Mouse (Mus musculus) CH12.LX (cell line): ENCODE data around the gene Tmem238l. TPM values are rescaled to one million over a fixed set of nuclear protein-coding genes. Genes with fewer than 3 reads are reported as not detected.

Experiments
- DNase-seq: peaks from one replicate; pipeline ENCODE4 v3.0.0-alpha.2; 2013; ENCODE audit errors: extremely low read depth
- H3K27ac ChIP-seq: 2 replicates; pipeline ENCODE4 v1.5.1; 2012; ENCODE audit warnings: low read depth, mild to moderate bottlenecking, control low read depth, moderate library complexity; ENCODE audit not compliant: insufficient read depth
- H3K27me3 ChIP-seq: replicated peaks from 2 replicates; pipeline ENCODE3; 2012; ENCODE audit warnings: inconsistent platforms
- H3K36me3 ChIP-seq, 2 experiments: replicated peaks in 1 of 2; 2 replicates each; pipeline versions ENCODE3 to v1.6.1; 2012; ENCODE audit warnings: inconsistent platforms in 1 of 2, low read length in 1 of 2, mild to moderate bottlenecking in 1 of 2, mixed read lengths in 1 of 2, moderate library complexity in 1 of 2; ENCODE audit not compliant: control insufficient read depth in 1 of 2, insufficient read depth in 1 of 2
- H3K4me1 ChIP-seq, 2 experiments: 2 replicates each; pipeline ENCODE4 v1.6.1; 2012; ENCODE audit warnings: inconsistent platforms in 1 of 2, moderate library complexity in 1 of 2; ENCODE audit not compliant: insufficient read depth in 2 of 2, control insufficient read depth in 1 of 2
- H3K4me2 ChIP-seq: 2 replicates; pipeline ENCODE4 v1.6.1; 2012; ENCODE audit warnings: low read depth, mild to moderate bottlenecking, control low read depth; ENCODE audit not compliant: poor library complexity, insufficient read depth, severe bottlenecking
- H3K4me3 ChIP-seq, 3 experiments: fragments of 150-350 bp in 1 of 3; sonication (generic) in 1 of 3; replicated peaks in 1 of 3; 2 replicates each; pipeline versions ENCODE3 to v1.5.1; 2011 to 2012; ENCODE audit warnings: low read depth in 2 of 3, low read length in 2 of 3, mild to moderate bottlenecking in 2 of 3, moderate library complexity in 2 of 3, control low read depth in 1 of 3, improper control_type of control experiment in 1 of 3, inconsistent platforms in 1 of 3, mixed read lengths in 1 of 3; ENCODE audit not compliant: poor library complexity in 1 of 3
- H3K79me2 ChIP-seq: replicated peaks from 2 replicates; pipeline ENCODE4 v1.6.1; 2012; ENCODE audit warnings: mild to moderate bottlenecking, moderate library complexity; ENCODE audit not compliant: control insufficient read depth, poor library complexity, insufficient read depth, severe bottlenecking; ENCODE audit errors: extremely low read depth
- H3K9ac ChIP-seq: 2 replicates; pipeline ENCODE4 v1.6.1; 2012; ENCODE audit warnings: low read depth, mild to moderate bottlenecking, control low read depth, moderate library complexity; ENCODE audit not compliant: insufficient read depth
- H3K9me3 ChIP-seq: replicated peaks from 2 replicates; pipeline ENCODE3; 2012; ENCODE audit warnings: low read length, inconsistent platforms, mixed read lengths
- HCFC1 ChIP-seq: IDR thresholded peaks from 2 replicates; pipeline ENCODE4 v1.6.1; 2012; ENCODE audit warnings: low read depth, mild to moderate bottlenecking, inconsistent platforms, low read length, improper control_type of control experiment
- IRF4 ChIP-seq: IDR thresholded peaks from 2 replicates; pipeline ENCODE4 v1.6.1; 2014; ENCODE audit warnings: low read depth, mild to moderate bottlenecking, inconsistent platforms, low read length, improper control_type of control experiment
- JUN ChIP-seq: IDR thresholded peaks from 2 replicates; pipeline ENCODE4 v1.6.1; 2011; ENCODE audit warnings: low read depth, mild to moderate bottlenecking, low read length, improper control_type of control experiment, moderate library complexity; ENCODE audit not compliant: insufficient read depth
- KAT2A ChIP-seq: IDR thresholded peaks from 2 replicates; pipeline ENCODE4 v1.6.1; 2012; ENCODE audit warnings: low read length, improper control_type of control experiment, inconsistent platforms; ENCODE audit not compliant: insufficient replicate concordance
- MAFK ChIP-seq: IDR thresholded peaks from 2 replicates; pipeline ENCODE4 v1.6.1; 2011; ENCODE audit warnings: low read length, improper control_type of control experiment; ENCODE audit not compliant: insufficient replicate concordance
- MAX ChIP-seq: IDR thresholded peaks from 2 replicates; pipeline ENCODE4 v1.6.1; 2011; ENCODE audit warnings: low read length, improper control_type of control experiment
- MYC ChIP-seq: IDR thresholded peaks from 2 replicates; pipeline ENCODE4 v1.6.1; 2011; ENCODE audit warnings: low read depth, mild to moderate bottlenecking, improper control_type of control experiment, low read length
- NRF1 ChIP-seq: IDR thresholded peaks from 2 replicates; pipeline ENCODE4 v1.6.1; 2014; ENCODE audit warnings: low read depth, mild to moderate bottlenecking, inconsistent platforms, low read length, improper control_type of control experiment, moderate library complexity
- POLR2AphosphoS2 ChIP-seq: IDR thresholded peaks from 2 replicates; pipeline ENCODE4 v1.6.1; 2011; ENCODE audit warnings: low read depth, low read length, improper control_type of control experiment
- RCOR1 ChIP-seq: conservative IDR thresholded peaks from 2 replicates; pipeline ENCODE4 v1.6.1; 2012; ENCODE audit warnings: low read depth, mild to moderate bottlenecking, inconsistent platforms, low read length, improper control_type of control experiment
- SIN3A ChIP-seq: IDR thresholded peaks from 2 replicates; pipeline ENCODE4 v1.6.1; 2012; ENCODE audit warnings: low read length, improper control_type of control experiment, inconsistent platforms
- USF2 ChIP-seq: conservative IDR thresholded peaks from 2 replicates; pipeline ENCODE4 v1.6.1; 2011; ENCODE audit warnings: low read depth, low read length, improper control_type of control experiment
- ZC3H11A ChIP-seq: IDR thresholded peaks from 2 replicates; pipeline ENCODE4 v1.6.1; 2012; ENCODE audit warnings: low read depth, mild to moderate bottlenecking, inconsistent platforms, low read length, improper control_type of control experiment
- ZMIZ1 ChIP-seq: IDR thresholded peaks from 2 replicates; pipeline ENCODE4 v1.6.1; 2012; ENCODE audit warnings: low read depth, mild to moderate bottlenecking, inconsistent platforms, low read length, improper control_type of control experiment
- dilution Hi-C: fragments of 300-500 bp; cut with MboI; formaldehyde crosslinking; loops from 2 replicates; pipeline ENCODE4 v1.14.3; 2020; ENCODE audit warnings: low sequenced_read_pairs; ENCODE audit not compliant: extremely low pct_unique_long_range_greater_than_20kb, extremely low pct_ligation_motif_present
- in situ Hi-C: fragments of 300-500 bp; cut with MboI; formaldehyde crosslinking; loops from 3 replicates; pipeline ENCODE4 v1.14.3; 2019; ENCODE audit warnings: low sequenced_read_pairs, low pct_ligation_motif_present, low pct_unique_long_range_greater_than_20kb, mixed read lengths
- polyA plus RNA-seq: library from polyadenylated mRNA; unstranded; fragments of >175 nt; gene quantifications from 2 replicates; pipeline ENCODE4 v1.2.1, GENCODE M21; 2012; ENCODE audit warnings: low read depth; ENCODE audit not compliant: insufficient read length
- total RNA-seq, 2 experiments: library from RNA; depleted of rRNA; stranded (reverse); fragments of 300-350 nt in 1 of 2; fragments of >200 nt in 1 of 2; gene quantifications; 2 replicates each; pipeline ENCODE4 v1.2.3; 2012 to 2014

Gene Tmem238l
- total RNA-seq (2012; rRNA removed) (not detected in 2 replicates), total RNA-seq (2014; rRNA removed) (not detected in 2 replicates), polyA plus RNA-seq (not detected in 2 replicates)

- peaks cover 24% of the 10 kb centered on the region for H3K27me3 ChIP-seq
- TF ChIP-seq HCFC1: no peak
- no peak for TF ChIP-seq IRF4
- no peak for TF ChIP-seq RCOR1
- TF ChIP-seq MAFK: no peak
- no peak for TF ChIP-seq ZMIZ1
- TF ChIP-seq MAX: no peak
- no peak for TF ChIP-seq SIN3A
- TF ChIP-seq MYC: no peak
- TF ChIP-seq JUN: no peak
- TF ChIP-seq NRF1: no peak
- no peak for TF ChIP-seq ZC3H11A
- no peak for TF ChIP-seq USF2
- TF ChIP-seq, all 38 proteins: peak for 0
- no peak within 1 kb of the TSS for H3K4me3 ChIP-seq
- in situ Hi-C loops: no loop called here
- no peaks in the 10 kb centered on the region for H3K79me2 ChIP-seq
- H3K27ac ChIP-seq: no peak within 1 kb of the TSS
- no peak within 1 kb of the TSS for H3K4me2 ChIP-seq
- 0 out of 4 replicates have a peak, but pooled peaks cover 0 to 1% of the 10 kb centered on the region in 2 experiments for H3K4me1 ChIP-seq
- no peak for DNase-seq
- H3K36me3 ChIP-seq: no peaks in the 10 kb centered on the region
- H3K9me3 ChIP-seq: peaks cover 2% of the 10 kb centered on the region
- H3K9ac ChIP-seq: no peak within 1 kb of the TSS
- dilution Hi-C loops: no loop called here
These were observed at the start of gene Tmem238l for GRCm38 (mm10) chr11:66956303-66956702. Tmem238l (plus strand) TSS chr11:66956638.

GRCm38 (mm10) chr11:66911811-66912210 is 44.6 kb upstream of the Tmem238l start, which contains the start of gene Pirt:
Pirt (plus strand) TSS chr11:66911981.
- no peak for TF ChIP-seq KAT2A
- TF ChIP-seq JUN: no peak
- no peak for TF ChIP-seq HCFC1
- TF ChIP-seq POLR2AphosphoS2: no peak
- dilution Hi-C loops: no loop called here
- Histone ChIP-seq H3K9ac (no peak within 1 kb of the TSS), H3K27ac (no peak within 1 kb of the TSS), H3K79me2 (no peaks in the 10 kb centered on the region), H3K4me3 (no peak within 1 kb of the TSS), H3K4me1 (peaks cover 0 to 2% of the 10 kb centered on the region in 2 experiments; a peak in 1 of 4 replicates), H3K36me3 (no peaks in the 10 kb centered on the region), H3K9me3 (no peaks in the 10 kb centered on the region), H3K27me3 (peaks cover 52% of the 10 kb centered on the region), H3K4me2 (no peak within 1 kb of the TSS)
- DNase-seq: no peak
- in situ Hi-C loops: loop anchor here (25.0 kb wide), 1 partner anchor 425 kb away; no protein-coding TSS in a partner anchor
